In the genomic region with DNA sequence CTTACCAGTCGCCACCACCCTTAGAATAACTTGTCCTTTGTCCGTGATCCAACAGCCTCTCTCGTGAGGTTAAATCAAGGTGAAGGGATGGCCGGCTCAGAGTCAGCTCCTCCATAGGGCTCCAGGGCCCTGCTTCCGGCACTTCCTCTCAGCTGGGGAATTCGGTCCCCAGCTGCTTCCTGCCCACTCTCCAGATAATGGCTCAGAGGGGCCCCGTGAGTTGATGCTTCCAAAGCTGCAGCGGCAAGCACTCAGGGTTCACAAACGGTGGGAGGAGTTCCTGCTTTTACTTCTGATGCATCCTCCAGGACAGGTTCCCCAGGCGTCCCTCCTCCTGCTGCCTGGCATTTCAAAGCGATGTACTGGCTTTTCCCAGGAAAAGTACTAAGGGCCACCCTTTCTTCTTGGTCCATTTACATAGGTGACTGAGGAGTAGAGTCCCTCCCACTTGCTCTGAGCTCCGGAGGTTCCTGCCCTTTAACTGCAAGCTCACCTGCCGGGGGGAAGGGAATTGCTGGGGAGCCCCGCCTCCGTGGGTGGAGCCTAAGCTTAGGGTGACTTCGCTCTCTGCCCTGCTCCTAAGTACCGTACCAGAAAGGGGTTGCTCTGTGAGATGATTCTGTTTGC, we compare ENCODE assay signal across 8 mouse cellular contexts.
DNase-seq lines count a peak whose midpoint lies in the region; ATAC-seq and TF ChIP-seq lines count a peak whose summit lies in the region.

No protein-coding gene starts in this region.

- no peak overlapping the region for H3K9ac ChIP-seq in intestine, postnatal 0 days (ENCODE audit: low read depth, low read length)
- H3K9ac ChIP-seq in liver, embryonic 16.5 days (ENCODE audit: low read depth, low read length) = no peak overlapping the region
- H3K9ac ChIP-seq in neural tube, embryonic 15.5 days (replicated peaks) = no peak overlapping the region

- WGBS in intestine, postnatal 0 days = 12% methylated on average over 17 of the region's 17 CpGs
- WGBS in liver, embryonic 16.5 days (ENCODE audit: insufficient replicate concordance) = 8% methylated on average over 17 of the region's 17 CpGs
- WGBS in neural tube, embryonic 15.5 days = 11% methylated on average over 17 of the region's 17 CpGs

- no peaks in the 10 kb centered on the region for H3K27me3 ChIP-seq in intestine, postnatal 0 days (replicated peaks; ENCODE audit: control insufficient read depth, insufficient read depth, low read length)
- no peaks in the 10 kb centered on the region for H3K27me3 ChIP-seq in liver, embryonic 16.5 days (ENCODE audit: control insufficient read depth, insufficient read depth, low read depth, low read length)
- no peaks in the 10 kb centered on the region for H3K27me3 ChIP-seq in neural tube, embryonic 15.5 days (replicated peaks)

- H3K36me3 ChIP-seq in intestine, postnatal 0 days (ENCODE audit: control insufficient read depth, insufficient read depth) = peaks cover 23% of the 10 kb centered on the region
- no peaks in the 10 kb centered on the region for H3K36me3 ChIP-seq in liver, embryonic 16.5 days (ENCODE audit: control insufficient read depth, insufficient read depth)
- H3K36me3 ChIP-seq in neural tube, embryonic 15.5 days = no peaks in the 10 kb centered on the region

- peak overlapping the region; percentile 24 for H3K27ac ChIP-seq in intestine, postnatal 0 days (ENCODE audit: low read depth, low read length)
- H3K27ac ChIP-seq in liver, embryonic 16.5 days (ENCODE audit: low read length) = no peak overlapping the region
- H3K27ac ChIP-seq in neural tube, embryonic 15.5 days (replicated peaks) = no peak overlapping the region
- no peak overlapping the region for H3K27ac ChIP-seq in layer of hippocampus, adult 2 months

- peak; percentile 67 for DNase-seq in adrenal gland, adult 2 months
- DNase-seq in adrenal gland, adult 18-20 months (ENCODE audit: low spot score in 2 of 2) = no peak
- DNase-seq in heart, adult 18-20 months = peak; percentile 63 to 67
- DNase-seq in layer of hippocampus, adult 9-11 months = no peak
- DNase-seq in layer of hippocampus, adult 2 months (ENCODE audit: low spot score in 2 of 2) = no peak

- no peak for TF ChIP-seq CTCF in intestine, postnatal 0 days (IDR thresholded peaks at IDR 0.05; ENCODE audit: low read depth)
- TF ChIP-seq CTCF in layer of hippocampus, adult 2 months (conservative IDR thresholded peaks at IDR 0.05) = no peak

- no peaks in the 10 kb centered on the region for H3K9me3 ChIP-seq in intestine, postnatal 0 days (ENCODE audit: control insufficient read depth)
- no peaks in the 10 kb centered on the region for H3K9me3 ChIP-seq in liver, embryonic 16.5 days (replicated peaks; ENCODE audit: control insufficient read depth, low read length)
- no peaks in the 10 kb centered on the region for H3K9me3 ChIP-seq in neural tube, embryonic 15.5 days (replicated peaks)

- H3K4me3 ChIP-seq in intestine, postnatal 0 days (ENCODE audit: low read depth, low read length) = no peak overlapping the region
- no peak overlapping the region for H3K4me3 ChIP-seq in liver, embryonic 16.5 days (ENCODE audit: low read depth, low read length)
- peak overlapping the region; percentile 10 for H3K4me3 ChIP-seq in neural tube, embryonic 15.5 days (replicated peaks)
- no peak overlapping the region for H3K4me3 ChIP-seq in layer of hippocampus, adult 2 months

- peaks cover 4% of the 10 kb centered on the region; the same call in 1 of the 2 replicates for H3K4me1 ChIP-seq in intestine, postnatal 0 days (replicated peaks; ENCODE audit: control insufficient read depth, insufficient read depth, low read length)
- H3K4me1 ChIP-seq in liver, embryonic 16.5 days (ENCODE audit: control insufficient read depth, low read depth, low read length) = peaks cover 2% of the 10 kb centered on the region; the same call in 1 of the 2 replicates
- H3K4me1 ChIP-seq in neural tube, embryonic 15.5 days = peaks cover 11% of the 10 kb centered on the region

- H3K4me2 ChIP-seq in intestine, postnatal 0 days (replicated peaks; ENCODE audit: low read depth) = peak overlapping the region; percentile 52
- peak overlapping the region; percentile 15; the same call in 1 of the 2 replicates for H3K4me2 ChIP-seq in liver, embryonic 16.5 days (ENCODE audit: low read depth, low read length)
- H3K4me2 ChIP-seq in neural tube, embryonic 15.5 days = peak overlapping the region; percentile 44

- peak; percentile 90 for ATAC-seq in intestine, postnatal 0 days
- peak; percentile 76 for ATAC-seq in liver, embryonic 16.5 days (ENCODE audit: low read depth)
- peak; percentile 68 for ATAC-seq in neural tube, embryonic 15.5 days (ENCODE audit: low FRiP score)

Comparison
In these comparisons a context has a peak if more than half of its experiments do, and no peak if none do; other contexts are left out.
1. DNase-seq: peak in adrenal gland, adult 2 months (single experiment) and heart, adult 18-20 months (2 of 2); none in adrenal gland, adult 18-20 months (0 of 2), layer of hippocampus, adult 9-11 months (single experiment) and layer of hippocampus, adult 2 months (0 of 2).
2. Peak in every context shown above with its lines, with median percentiles within 50 percentile points of each other: ATAC-seq and H3K4me2 ChIP-seq.